Mouse (Mus musculus): Measurements from ENCODE around the gene Tead1. TPM values are rescaled to one million over a fixed set of nuclear protein-coding genes. Genes with fewer than 3 reads are reported as not detected.

Gene Tead1
- polyA plus RNA-seq, 1 experiment from 2014 or later, result 1.5 TPM

- WGBS (ENCODE audit: insufficient replicate concordance), result 46% methylated on average over 6 of the region's 6 CpGs
- Histone ChIP-seq H3K27ac (ENCODE audit: low read length) (no peak overlapping the region), H3K4me2 (ENCODE audit: low read depth, low read length) (no peak overlapping the region), H3K9ac (ENCODE audit: low read depth, low read length) (no peak overlapping the region), H3K4me1 (ENCODE audit: control insufficient read depth, low read depth, low read length) (no peaks in the 10 kb centered on the region), H3K36me3 (ENCODE audit: control insufficient read depth, insufficient read depth) (no peaks in the 10 kb centered on the region), H3K9me3 (replicated peaks; ENCODE audit: control insufficient read depth, low read length) (no peaks in the 10 kb centered on the region), H3K4me3 (ENCODE audit: low read depth, low read length) (no peak overlapping the region), H3K27me3 (ENCODE audit: control insufficient read depth, insufficient read depth, low read depth, low read length) (no peaks in the 10 kb centered on the region)
- no peak for ATAC-seq (ENCODE audit: low read depth)
These were observed 74.2 kb downstream of the Tead1 start for GRCm38 (mm10) chr7:112753314-112753713.

DNA sequence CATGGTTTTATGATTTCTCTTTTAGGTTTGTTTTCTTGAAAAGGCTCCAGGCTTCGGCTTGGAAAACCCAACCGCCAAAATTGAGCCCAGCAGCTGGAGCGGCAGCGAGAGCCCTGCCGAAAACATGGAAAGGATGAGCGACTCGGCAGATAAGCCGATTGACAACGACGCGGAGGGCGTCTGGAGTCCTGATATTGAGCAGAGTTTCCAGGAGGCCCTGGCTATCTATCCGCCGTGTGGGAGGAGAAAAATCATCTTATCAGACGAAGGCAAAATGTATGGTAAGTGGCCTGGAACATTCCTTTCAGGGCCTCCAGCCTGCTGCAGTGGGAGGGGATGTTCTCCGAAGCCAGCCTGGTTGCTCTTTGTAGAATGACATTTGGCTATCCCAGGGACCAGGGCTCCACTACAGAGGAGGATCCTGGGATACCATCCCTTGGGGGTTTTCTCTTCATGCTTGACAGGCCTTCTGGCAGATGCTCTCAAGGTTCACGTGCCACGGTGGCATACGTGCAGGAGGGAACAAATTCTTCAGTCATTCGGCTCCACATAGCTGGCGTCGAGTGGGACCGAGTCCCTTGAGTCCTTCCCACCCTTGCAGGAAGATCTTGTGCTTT is 80.3 kb downstream of the Tead1 start:
- Histone ChIP-seq H3K9me3 (replicated peaks; ENCODE audit: control insufficient read depth, low read length) (no peaks in the 10 kb centered on the region), H3K27ac (ENCODE audit: low read length) (no peak overlapping the region), H3K4me3 (ENCODE audit: low read depth, low read length) (no peak overlapping the region), H3K4me1 (ENCODE audit: control insufficient read depth, low read depth, low read length) (no peaks in the 10 kb centered on the region), H3K4me2 (ENCODE audit: low read depth, low read length) (no peak overlapping the region), H3K27me3 (ENCODE audit: control insufficient read depth, insufficient read depth, low read depth, low read length) (no peaks in the 10 kb centered on the region), H3K9ac (ENCODE audit: low read depth, low read length) (no peak overlapping the region), H3K36me3 (ENCODE audit: control insufficient read depth, insufficient read depth) (no peaks in the 10 kb centered on the region)
- no peak for ATAC-seq (ENCODE audit: low read depth)
- 70% methylated on average over 23 of the region's 23 CpGs for WGBS (ENCODE audit: insufficient replicate concordance)

DNA sequence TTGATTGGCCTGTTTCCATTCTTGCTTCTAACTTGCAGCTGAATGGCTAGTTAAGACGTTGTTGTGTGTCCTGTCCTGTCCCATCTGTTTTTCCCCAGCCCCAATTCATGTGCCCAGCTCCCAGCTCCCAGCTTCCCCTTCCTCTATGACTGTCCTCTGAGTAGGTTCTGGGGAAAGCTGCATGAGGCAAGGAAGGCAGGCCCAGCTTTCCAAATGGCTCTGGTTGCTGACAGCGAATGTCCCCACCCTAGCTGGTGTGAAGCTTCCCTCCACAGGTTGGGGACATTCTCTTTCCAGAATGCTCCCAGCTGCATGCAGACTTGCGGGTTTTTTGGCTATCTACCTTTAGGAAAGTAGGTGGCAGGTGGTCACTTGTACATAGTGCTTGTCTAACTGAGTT is 81.2 kb downstream of the Tead1 start:
- Histone ChIP-seq H3K27me3 (ENCODE audit: control insufficient read depth, insufficient read depth, low read depth, low read length) (no peaks in the 10 kb centered on the region), H3K36me3 (ENCODE audit: control insufficient read depth, insufficient read depth) (no peaks in the 10 kb centered on the region), H3K27ac (ENCODE audit: low read length) (no peak overlapping the region), H3K4me3 (ENCODE audit: low read depth, low read length) (no peak overlapping the region), H3K4me2 (ENCODE audit: low read depth, low read length) (no peak overlapping the region), H3K9ac (ENCODE audit: low read depth, low read length) (no peak overlapping the region), H3K4me1 (ENCODE audit: control insufficient read depth, low read depth, low read length) (no peaks in the 10 kb centered on the region), H3K9me3 (replicated peaks; ENCODE audit: control insufficient read depth, low read length) (no peaks in the 10 kb centered on the region)
- WGBS (ENCODE audit: insufficient replicate concordance), result 51% methylated on average over 3 of the region's 3 CpGs
- no peak for ATAC-seq (ENCODE audit: low read depth)

GRCm38 (mm10) chr7:112760782-112761181 is 81.7 kb downstream of the Tead1 start:
- Histone ChIP-seq H3K9ac (ENCODE audit: low read depth, low read length) (no peak overlapping the region), H3K4me3 (ENCODE audit: low read depth, low read length) (no peak overlapping the region), H3K9me3 (replicated peaks; ENCODE audit: control insufficient read depth, low read length) (no peaks in the 10 kb centered on the region), H3K36me3 (ENCODE audit: control insufficient read depth, insufficient read depth) (no peaks in the 10 kb centered on the region), H3K27ac (ENCODE audit: low read length) (no peak overlapping the region), H3K4me2 (ENCODE audit: low read depth, low read length) (no peak overlapping the region), H3K27me3 (ENCODE audit: control insufficient read depth, insufficient read depth, low read depth, low read length) (no peaks in the 10 kb centered on the region), H3K4me1 (ENCODE audit: control insufficient read depth, low read depth, low read length) (no peaks in the 10 kb centered on the region)
- no peak for ATAC-seq (ENCODE audit: low read depth)
- 48% methylated on average over 8 of the region's 8 CpGs for WGBS (ENCODE audit: insufficient replicate concordance)

DNA sequence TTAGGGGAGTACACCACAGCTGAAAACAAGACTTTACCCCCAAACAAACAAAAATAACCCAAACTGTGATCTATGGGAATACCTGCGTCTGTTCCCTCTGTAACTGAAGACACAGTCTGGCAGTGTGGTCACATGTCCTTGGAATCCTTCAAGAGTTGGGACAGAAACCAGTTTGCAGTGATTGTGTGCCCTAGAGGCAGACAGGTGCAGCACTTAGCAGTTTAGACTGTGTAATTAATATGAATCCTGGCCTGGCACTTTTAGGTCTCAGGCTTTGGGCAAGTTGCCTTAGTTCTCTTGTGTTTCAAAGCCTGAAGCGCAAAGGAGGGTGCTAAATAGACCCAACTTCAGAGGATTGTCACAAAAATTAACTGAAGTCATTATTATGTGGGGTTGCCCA is 83.8 kb downstream of the Tead1 start:
- no peaks in the 10 kb centered on the region for H3K9me3 ChIP-seq (replicated peaks; ENCODE audit: control insufficient read depth, low read length)
- no peaks in the 10 kb centered on the region for H3K4me1 ChIP-seq (ENCODE audit: control insufficient read depth, low read depth, low read length)
- 60% methylated on average over 2 of the region's 2 CpGs for WGBS (ENCODE audit: insufficient replicate concordance)
- no peaks in the 10 kb centered on the region for H3K27me3 ChIP-seq (ENCODE audit: control insufficient read depth, insufficient read depth, low read depth, low read length)
- no peak overlapping the region for H3K4me2 ChIP-seq (ENCODE audit: low read depth, low read length)
- H3K4me3 ChIP-seq (ENCODE audit: low read depth, low read length), result no peak overlapping the region
- no peaks in the 10 kb centered on the region for H3K36me3 ChIP-seq (ENCODE audit: control insufficient read depth, insufficient read depth)
- ATAC-seq (ENCODE audit: low read depth), result no peak
- H3K27ac ChIP-seq (ENCODE audit: low read length), result no peak overlapping the region
- H3K9ac ChIP-seq (ENCODE audit: low read depth, low read length), result no peak overlapping the region

DNA sequence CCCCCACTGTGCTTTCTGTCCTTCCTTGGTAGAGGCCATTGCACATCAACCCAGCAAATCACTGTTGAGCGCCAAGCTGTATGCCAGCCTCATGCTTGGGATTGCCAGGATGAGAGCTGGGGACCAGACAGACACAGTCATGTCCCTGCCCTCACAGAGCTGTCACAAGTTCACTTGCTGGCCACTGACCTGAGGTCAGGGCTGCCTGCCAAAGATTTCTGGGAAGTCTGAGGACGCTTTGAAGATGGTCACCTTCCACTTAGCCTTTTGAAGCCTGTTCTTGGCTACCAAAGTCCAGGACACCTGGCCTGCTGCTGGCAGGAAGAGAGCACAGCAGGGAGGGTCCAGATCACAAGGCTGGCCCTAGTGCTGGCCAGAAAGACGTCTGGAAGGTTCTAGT is 84.4 kb downstream of the Tead1 start:
- no peaks in the 10 kb centered on the region for H3K9me3 ChIP-seq (replicated peaks; ENCODE audit: control insufficient read depth, low read length)
- no peaks in the 10 kb centered on the region for H3K27me3 ChIP-seq (ENCODE audit: control insufficient read depth, insufficient read depth, low read depth, low read length)
- no peaks in the 10 kb centered on the region for H3K36me3 ChIP-seq (ENCODE audit: control insufficient read depth, insufficient read depth)
- no peak overlapping the region for H3K27ac ChIP-seq (ENCODE audit: low read length)
- no peaks in the 10 kb centered on the region for H3K4me1 ChIP-seq (ENCODE audit: control insufficient read depth, low read depth, low read length)
- H3K4me2 ChIP-seq (ENCODE audit: low read depth, low read length), result no peak overlapping the region
- no peak overlapping the region for H3K9ac ChIP-seq (ENCODE audit: low read depth, low read length)
- H3K4me3 ChIP-seq (ENCODE audit: low read depth, low read length), result no peak overlapping the region
- ATAC-seq (ENCODE audit: low read depth), result no peak
- WGBS (ENCODE audit: insufficient replicate concordance), result 43% methylated on average over 3 of the region's 3 CpGs

DNA sequence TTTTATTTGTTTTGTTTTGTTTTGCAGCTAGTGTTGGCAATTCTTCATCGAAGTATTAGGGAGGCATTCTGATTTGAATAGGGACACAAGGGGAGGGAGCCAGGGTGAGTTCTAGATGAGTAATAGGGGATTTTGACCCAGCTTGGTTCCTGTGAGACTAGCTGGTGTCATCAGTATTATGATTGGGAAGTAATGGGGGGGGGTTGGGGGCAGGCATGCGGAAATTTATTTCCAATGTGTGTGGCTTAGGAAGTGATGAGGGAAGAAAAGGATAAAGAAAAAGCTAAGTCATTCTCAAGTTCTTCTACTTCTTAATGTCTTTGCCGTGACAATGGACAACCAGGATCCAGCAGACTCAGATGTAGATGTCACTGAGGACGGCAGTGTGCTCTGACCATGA is 85.8 kb downstream of the Tead1 start:
- H3K4me1 ChIP-seq (ENCODE audit: control insufficient read depth, low read depth, low read length), result no peaks in the 10 kb centered on the region
- no peak for ATAC-seq (ENCODE audit: low read depth)
- H3K36me3 ChIP-seq (ENCODE audit: control insufficient read depth, insufficient read depth), result no peaks in the 10 kb centered on the region
- no peak overlapping the region for H3K27ac ChIP-seq (ENCODE audit: low read length)
- no peak overlapping the region for H3K4me3 ChIP-seq (ENCODE audit: low read depth, low read length)
- H3K9ac ChIP-seq (ENCODE audit: low read depth, low read length), result no peak overlapping the region
- no peak overlapping the region for H3K4me2 ChIP-seq (ENCODE audit: low read depth, low read length)
- H3K9me3 ChIP-seq (replicated peaks; ENCODE audit: control insufficient read depth, low read length), result no peaks in the 10 kb centered on the region
- WGBS (ENCODE audit: insufficient replicate concordance), result 54% methylated on average over 4 of the region's 4 CpGs
- H3K27me3 ChIP-seq (ENCODE audit: control insufficient read depth, insufficient read depth, low read depth, low read length), result no peaks in the 10 kb centered on the region

DNA sequence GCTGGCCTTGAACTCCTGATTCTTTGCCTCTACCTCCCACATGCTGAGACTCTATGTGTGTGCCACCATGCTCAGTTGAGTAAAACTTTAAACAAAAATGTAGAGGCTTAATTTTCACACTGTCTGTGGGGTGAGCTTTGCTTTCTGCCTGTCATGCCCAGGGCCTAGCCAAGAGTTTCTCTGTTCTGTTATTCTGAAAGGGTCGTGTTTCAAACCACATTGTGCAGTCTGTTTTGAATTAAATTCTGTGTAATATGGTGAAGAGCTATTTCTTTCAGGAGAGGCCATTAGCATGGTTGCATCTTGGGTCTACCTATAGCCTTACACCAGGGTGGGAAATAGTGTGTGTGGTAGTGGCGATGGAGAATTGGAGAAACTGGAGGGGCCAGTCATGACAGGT is 90.7 kb downstream of the Tead1 start:
- ATAC-seq (ENCODE audit: low read depth), result no peak
- H3K4me2 ChIP-seq (ENCODE audit: low read depth, low read length), result no peak overlapping the region
- H3K27ac ChIP-seq (ENCODE audit: low read length), result no peak overlapping the region
- no peaks in the 10 kb centered on the region for H3K4me1 ChIP-seq (ENCODE audit: control insufficient read depth, low read depth, low read length)
- no peaks in the 10 kb centered on the region for H3K9me3 ChIP-seq (replicated peaks; ENCODE audit: control insufficient read depth, low read length)
- no peak overlapping the region for H3K9ac ChIP-seq (ENCODE audit: low read depth, low read length)
- H3K27me3 ChIP-seq (ENCODE audit: control insufficient read depth, insufficient read depth, low read depth, low read length), result no peaks in the 10 kb centered on the region
- no peak overlapping the region for H3K4me3 ChIP-seq (ENCODE audit: low read depth, low read length)
- 61% methylated on average over 2 of the region's 2 CpGs for WGBS (ENCODE audit: insufficient replicate concordance)
- no peaks in the 10 kb centered on the region for H3K36me3 ChIP-seq (ENCODE audit: control insufficient read depth, insufficient read depth)

GRCm38 (mm10) chr7:112771461-112771860 is 92.3 kb downstream of the Tead1 start:
- 80% methylated on average over 6 of the region's 6 CpGs for WGBS (ENCODE audit: insufficient replicate concordance)
- ATAC-seq (ENCODE audit: low read depth), result no peak
- Histone ChIP-seq H3K4me1 (ENCODE audit: control insufficient read depth, low read depth, low read length) (no peaks in the 10 kb centered on the region), H3K4me3 (ENCODE audit: low read depth, low read length) (no peak overlapping the region), H3K27me3 (ENCODE audit: control insufficient read depth, insufficient read depth, low read depth, low read length) (no peaks in the 10 kb centered on the region), H3K27ac (ENCODE audit: low read length) (no peak overlapping the region), H3K36me3 (ENCODE audit: control insufficient read depth, insufficient read depth) (no peaks in the 10 kb centered on the region), H3K9ac (ENCODE audit: low read depth, low read length) (no peak overlapping the region), H3K9me3 (replicated peaks; ENCODE audit: control insufficient read depth, low read length) (no peaks in the 10 kb centered on the region), H3K4me2 (ENCODE audit: low read depth, low read length) (no peak overlapping the region)
